Mouse (Mus musculus): Measurements from ENCODE around the gene Abcb8.
A peak's percentile ranks its signal among the peaks of the same experiment; 100 is the strongest.

The Abcb8 gene

DNA sequence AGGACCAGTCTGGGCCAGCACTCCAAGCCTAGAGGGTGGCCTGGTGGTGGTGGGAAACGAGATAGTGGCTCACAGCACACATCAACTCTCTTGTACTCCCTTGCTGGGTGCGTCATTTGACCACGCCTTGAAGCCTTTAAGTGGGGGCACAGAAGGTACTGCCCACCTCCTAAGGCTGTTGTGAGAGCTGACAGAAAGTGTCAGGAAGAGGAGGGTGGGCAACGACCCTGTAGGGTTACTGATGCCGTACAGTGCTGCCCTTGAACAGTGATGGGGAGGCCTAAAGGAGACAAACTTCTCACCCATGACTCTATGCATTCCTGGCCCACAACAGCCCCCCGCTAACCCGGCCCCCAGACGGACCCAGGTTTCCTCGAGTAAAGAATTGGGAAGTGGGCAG, 27.0 kb upstream of the Abcb8 start:
- DNase-seq (ENCODE audit: extremely low read depth, low read depth, low spot score) = no peak

GRCm38 (mm10) chr5:24369767-24370166, 23.7 kb upstream of the Abcb8 start:
- DNase-seq (ENCODE audit: extremely low read depth, low read depth, low spot score) = no peak

GRCm38 (mm10) chr5:24373807-24374206, 19.7 kb upstream of the Abcb8 start:
- no peak for DNase-seq (ENCODE audit: extremely low read depth, low read depth, low spot score)

- no peak for DNase-seq (ENCODE audit: extremely low read depth, low read depth, low spot score)
Measured at GRCm38 (mm10) chr5:24374216-24374615, 19.2 kb upstream of the Abcb8 start.

DNA sequence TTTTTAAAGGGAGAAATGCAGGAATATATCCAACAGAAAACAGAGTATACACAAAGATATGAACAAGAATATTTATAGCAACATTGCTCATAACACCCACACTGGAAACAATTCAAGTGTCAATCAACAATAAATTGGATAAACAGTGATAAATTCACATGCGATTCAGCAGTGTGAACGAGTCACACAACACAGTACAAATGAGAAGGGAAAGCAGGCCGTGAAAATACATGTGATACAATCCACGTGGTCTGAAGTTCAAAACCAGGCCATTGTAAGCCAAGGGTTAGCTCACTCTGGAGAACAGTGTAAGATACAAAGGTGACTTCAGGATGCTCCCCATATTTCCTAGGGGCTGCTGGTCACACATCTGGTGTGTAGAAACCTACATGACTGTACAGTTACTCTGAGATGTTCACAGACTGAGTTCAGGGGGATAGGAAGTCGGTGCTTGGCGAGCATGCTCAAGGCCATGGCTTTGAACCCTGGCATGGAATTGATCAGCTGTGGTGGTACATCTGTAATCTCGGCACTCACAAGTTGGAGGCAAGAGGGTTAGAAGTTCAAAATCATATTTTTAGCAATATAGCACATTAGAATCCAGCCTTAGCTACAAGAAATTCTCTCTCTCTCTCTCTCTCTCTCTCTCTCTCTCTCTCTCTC, 18.7 kb upstream of the Abcb8 start:
- DNase-seq (ENCODE audit: extremely low read depth, low read depth, low spot score) = no peak

DNA sequence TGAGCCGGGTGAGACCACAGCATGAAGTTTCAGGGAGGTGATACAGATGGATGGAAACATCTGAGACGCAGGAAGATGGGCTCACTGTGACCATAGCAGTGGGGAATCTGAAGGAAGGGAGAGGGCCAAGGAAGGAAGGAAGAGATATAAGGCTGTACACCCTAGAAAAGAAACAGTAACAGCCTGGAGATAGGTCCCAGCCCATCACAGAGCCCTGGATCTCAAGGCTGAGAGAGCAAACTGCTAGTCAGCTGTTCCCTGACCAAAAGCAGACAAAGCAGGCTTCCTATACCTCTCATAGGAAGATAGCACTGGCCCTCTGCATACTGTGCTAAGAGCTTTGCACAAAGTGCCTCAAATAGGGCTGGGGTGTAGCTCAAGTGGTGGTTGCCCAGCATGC, 14.8 kb upstream of the Abcb8 start:
- DNase-seq (ENCODE audit: extremely low read depth, low read depth, low spot score) = no peak

- no peak for DNase-seq (ENCODE audit: extremely low read depth, low read depth, low spot score)
Measured at GRCm38 (mm10) chr5:24379501-24379900, 14.0 kb upstream of the Abcb8 start.

GRCm38 (mm10) chr5:24380499-24380898, 13.0 kb upstream of the Abcb8 start:
- DNase-seq (ENCODE audit: extremely low read depth, low read depth, low spot score) = no peak

DNA sequence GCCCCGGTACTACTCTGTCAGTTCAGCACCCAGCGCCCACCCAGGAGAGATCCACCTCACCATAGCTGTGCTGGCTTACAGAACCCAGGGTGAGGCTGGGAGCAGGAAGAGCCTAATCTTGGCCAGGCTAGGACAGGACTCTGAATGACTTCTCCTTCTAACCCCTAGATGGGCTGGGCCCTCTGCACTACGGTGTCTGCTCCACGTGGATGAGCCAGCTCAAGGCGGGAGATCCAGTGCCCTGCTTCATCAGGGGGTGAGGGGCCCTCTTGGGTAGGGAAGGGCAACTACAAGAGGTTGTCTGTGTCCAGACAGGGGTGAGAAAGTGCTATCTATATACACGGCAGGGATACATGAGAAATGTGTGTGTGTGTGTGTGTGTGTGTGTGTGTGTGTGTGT, 12.0 kb upstream of the Abcb8 start:
- DNase-seq (ENCODE audit: extremely low read depth, low read depth, low spot score) = no peak

- DNase-seq (ENCODE audit: extremely low read depth, low read depth, low spot score) = no peak
Measured at GRCm38 (mm10) chr5:24381988-24382387, 11.5 kb upstream of the Abcb8 start.

DNA sequence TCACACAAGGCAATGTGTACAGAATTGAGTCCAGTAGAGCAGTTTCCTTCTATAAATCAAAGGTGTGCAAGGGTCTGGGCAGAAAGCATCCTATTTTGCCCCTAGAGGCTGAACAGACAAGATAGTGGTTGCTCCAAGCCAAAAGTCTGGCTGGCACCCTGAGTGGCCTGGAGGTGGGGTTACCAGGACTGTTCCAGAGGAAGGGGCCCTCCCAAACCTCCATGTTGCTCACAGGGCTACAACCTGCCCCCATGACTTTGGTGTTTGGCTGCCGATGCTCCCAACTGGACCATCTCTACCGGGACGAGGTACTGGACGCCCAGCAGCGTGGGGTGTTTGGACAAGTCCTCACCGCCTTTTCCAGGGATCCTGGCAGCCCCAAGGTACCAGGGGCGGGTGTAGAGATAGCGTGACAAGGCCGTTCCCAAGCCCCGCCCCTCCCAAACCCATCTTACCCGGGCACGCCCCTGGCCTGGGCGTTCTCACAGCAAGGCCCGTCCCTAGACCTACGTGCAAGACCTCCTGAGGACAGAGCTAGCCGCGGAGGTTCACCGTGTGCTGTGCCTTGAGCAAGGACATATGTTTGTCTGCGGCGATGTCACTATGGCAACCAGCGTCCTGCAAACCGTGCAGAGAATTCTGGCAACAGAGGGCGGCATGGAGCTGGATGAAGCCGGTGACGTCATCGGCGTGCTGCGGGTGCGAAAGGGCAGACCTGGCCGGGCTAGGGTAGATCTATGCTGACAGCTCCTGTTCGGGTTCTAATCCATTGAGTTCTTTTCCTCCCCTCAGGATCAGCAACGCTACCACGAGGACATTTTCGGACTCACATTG, 10.2 kb upstream of the Abcb8 start:
- DNase-seq (ENCODE audit: extremely low read depth, low read depth, low spot score) = peak; percentile 55

DNA sequence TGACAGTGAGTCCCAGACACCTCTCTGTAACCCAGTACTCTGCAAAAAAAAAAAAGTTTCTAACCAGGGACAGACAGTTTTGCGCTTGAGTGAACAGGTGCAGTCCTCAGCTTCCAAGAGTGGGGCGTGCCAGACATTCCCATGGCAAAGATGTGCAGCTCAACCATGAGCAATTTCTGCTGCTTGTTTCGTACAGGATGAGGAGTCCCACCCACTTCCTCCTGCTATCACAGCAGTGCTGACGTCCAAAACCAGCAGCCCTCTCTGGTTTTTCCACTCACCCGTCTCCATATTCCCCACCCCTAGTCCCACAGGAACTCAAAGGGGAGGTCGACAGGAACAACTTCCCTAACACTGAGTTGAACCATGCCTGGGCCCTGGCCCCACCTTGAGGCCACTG, 9.1 kb upstream of the Abcb8 start:
- DNase-seq (ENCODE audit: extremely low read depth, low read depth, low spot score) = no peak

- DNase-seq (ENCODE audit: extremely low read depth, low read depth, low spot score) = no peak
Measured at GRCm38 (mm10) chr5:24385374-24385773, 8.1 kb upstream of the Abcb8 start.

DNA sequence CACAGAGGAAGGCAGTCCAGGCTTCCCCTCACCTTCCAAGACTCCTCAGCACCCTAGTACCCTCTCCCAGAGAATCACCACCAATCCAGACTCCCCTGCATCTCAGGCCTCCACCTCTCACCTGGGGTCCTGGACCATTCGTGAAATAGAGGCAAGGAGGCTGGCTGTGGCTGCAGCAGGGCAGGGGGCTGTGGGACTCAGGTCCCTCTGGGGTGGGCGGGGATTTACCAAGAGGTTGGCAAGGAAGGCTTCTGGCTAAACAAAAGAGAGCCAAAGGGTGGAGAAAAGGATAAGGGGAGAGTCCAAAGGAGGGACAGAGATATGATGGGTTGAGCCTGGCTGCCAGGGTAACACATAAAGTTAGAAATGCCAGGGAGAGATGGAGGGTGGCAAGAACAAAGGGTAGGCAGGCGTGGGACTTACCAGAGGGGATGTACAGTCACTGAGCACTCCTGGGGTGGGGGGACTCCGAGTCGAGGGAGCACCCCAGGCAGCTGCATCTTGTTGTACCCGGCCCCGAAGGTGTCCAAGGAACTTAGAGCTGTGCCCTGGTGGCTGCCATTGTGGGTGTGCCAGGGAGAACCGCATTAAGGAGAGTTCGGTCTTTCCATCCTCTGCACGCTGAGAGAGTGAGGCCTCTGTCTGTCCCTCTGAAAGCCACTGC, 7.4 kb upstream of the Abcb8 start:
- no peak for DNase-seq (ENCODE audit: extremely low read depth, low read depth, low spot score)

DNA sequence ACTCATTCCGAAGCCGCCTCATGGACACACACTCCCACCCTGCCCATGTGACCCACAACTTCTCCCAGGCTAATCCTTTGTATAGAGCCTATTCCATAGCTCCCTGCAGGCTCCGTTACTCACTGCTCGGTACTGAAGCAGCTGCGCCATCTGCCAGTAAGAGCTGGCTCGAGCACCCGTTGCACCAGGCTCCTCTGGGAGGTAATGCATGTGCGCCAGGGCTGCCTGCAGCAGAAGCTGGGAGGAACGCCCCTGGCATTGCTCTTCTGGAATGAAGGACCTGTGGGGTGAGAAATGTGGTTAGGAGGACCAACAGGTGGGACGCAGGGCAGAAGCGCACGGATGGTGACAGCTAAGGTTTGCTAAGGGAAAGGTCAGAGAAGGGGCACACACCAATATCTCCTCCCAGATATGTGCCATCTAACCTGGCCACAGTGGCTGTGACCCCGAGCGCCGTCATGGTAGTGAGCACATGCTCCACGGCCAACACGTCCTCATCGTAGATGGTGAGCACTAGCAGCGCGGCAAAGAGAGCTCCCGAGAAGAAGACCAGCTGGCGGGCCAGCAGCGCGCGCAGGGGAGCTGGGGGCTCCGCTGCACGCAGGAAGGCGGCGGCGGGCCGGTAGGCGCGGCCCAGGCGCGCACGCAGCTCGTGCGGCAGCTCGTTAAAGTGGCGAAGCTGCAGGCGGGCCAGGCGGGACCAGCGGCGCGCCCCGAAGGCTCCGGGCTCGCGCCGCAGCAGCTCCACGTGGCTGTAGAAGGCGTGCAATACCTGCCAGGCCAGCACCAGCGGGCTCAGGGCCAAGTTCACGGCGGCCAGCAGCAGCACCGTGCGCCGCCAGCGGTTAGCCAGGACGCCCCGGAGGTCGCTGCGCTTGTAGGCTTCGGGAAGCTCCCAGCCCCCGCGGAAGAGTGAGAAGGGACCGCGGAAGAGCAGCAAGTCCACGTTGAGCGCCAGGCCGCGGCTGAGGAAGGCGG, 5.9 kb upstream of the Abcb8 start:
- no peak for DNase-seq (ENCODE audit: extremely low read depth, low read depth, low spot score)

DNA sequence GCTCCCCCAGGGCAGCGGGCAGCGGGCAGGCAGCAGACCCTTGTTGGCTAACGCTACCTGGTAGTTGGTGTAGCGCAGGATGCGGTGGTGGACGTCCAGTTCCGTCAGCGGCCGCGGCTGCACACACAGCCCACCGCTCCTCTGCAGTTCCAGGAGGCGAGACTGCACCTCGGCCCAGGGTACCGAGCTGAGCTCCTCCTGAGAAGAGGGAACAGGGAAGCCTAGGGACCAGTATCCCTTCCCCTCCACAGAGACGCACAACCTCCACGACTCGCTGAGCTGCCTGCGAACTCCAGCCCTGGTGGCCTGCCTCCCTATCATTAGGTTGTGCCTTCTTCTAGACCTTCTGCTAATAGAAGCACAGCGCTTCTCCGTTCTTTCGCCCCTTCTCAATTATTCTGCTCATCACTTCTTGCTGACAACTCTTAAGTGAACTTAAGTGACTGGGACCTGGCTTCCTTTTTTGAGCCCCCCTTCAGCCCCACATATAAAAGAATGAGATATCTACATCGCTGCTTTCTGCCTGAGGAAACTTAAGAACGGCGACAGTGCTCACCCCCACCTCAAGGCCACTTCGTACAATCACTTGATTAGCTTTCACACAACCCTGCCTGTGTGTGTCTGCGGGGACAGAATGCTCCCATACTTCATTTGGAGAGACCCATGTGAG, 5.1 kb upstream of the Abcb8 start:
- DNase-seq (ENCODE audit: extremely low read depth, low read depth, low spot score) = no peak

- DNase-seq (ENCODE audit: extremely low read depth, low read depth, low spot score) = no peak
Measured at GRCm38 (mm10) chr5:24389011-24389657, 4.3 kb upstream of the Abcb8 start.

DNA sequence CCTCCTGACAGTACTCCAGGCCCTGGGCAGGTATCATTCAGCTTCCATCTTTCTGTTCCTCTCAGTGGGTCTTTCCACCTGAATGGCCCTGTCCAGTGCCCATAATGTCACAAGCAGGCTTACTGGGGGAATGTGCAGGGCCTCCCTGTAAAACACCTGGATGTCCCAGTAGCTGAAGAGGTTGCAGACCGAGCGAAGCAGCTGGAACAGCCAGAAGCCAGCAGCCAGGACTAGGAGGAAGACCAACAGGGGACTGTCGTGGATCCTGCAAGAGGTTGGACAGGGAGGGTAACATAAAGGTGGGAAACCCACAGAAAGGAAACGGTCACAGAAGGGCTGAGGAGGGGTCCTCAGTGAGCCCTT, 3.8 kb upstream of the Abcb8 start:
- DNase-seq (ENCODE audit: extremely low read depth, low read depth, low spot score) = no peak

DNA sequence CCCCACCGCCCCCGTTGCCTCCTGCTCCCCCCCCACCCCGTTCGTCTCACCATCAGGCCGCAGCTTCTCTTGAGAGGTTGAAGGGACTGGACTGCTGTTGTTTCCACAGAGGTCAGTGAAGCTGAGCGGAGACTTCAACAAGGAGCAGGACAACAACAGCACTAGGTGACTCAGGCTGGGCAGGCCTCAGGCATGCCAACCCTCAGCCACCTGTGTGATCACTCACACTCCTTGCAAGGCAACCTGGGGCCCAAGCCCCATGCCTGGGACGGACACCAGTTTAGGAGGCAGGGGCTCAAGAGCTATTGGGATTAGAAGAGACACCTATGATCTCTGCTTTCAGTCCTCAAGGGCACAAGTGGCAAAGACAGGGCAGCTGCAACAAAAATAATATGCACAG, 1.6 kb upstream of the Abcb8 start, which contains the start of gene Atg9b:
TSS of gene Atg9b (minus strand) at position 280 of the 400 bp plus-strand sequence.
- no peak for DNase-seq (ENCODE audit: extremely low read depth, low read depth, low spot score)

GRCm38 (mm10) chr5:24392724-24393123, 739 bp upstream of the Abcb8 start:
- peak; percentile 31 for DNase-seq (ENCODE audit: extremely low read depth, low read depth, low spot score)
